Mouse (Mus musculus) kidney, postnatal 0 days (tissue): ENCODE measurements around the gene Pla2g15. TPM values are rescaled to one million over a fixed set of nuclear protein-coding genes. Genes with fewer than 3 reads are reported as not detected.

Experiments used
- ATAC-seq: fragments of 200-750 bp; cut with Nextera tagmentation; replicated peaks from 2 replicates; pipeline ENCODE4 v1.8.0; 2017; ENCODE audit warnings: low read depth, moderate number of reproducible peaks, moderate TSS enrichment, moderate library complexity; ENCODE audit not compliant: low FRiP score
- DNase-seq: peaks from one replicate; pipeline ENCODE4 v3.0.0-alpha.2; 2016; ENCODE audit warnings: low spot score
- H3K27ac ChIP-seq: fragments of 300-500 bp; sonication (generic); 2 replicates; pipeline ENCODE4 v1.5.1; 2014; ENCODE audit warnings: mild to moderate bottlenecking
- H3K27me3 ChIP-seq: fragments of 300-500 bp; sonication (generic); 2 replicates; pipeline ENCODE4 v1.6.1; 2014; ENCODE audit warnings: low read length, mixed read lengths; ENCODE audit not compliant: insufficient read depth
- H3K36me3 ChIP-seq: fragments of 300-500 bp; sonication (generic); 2 replicates; pipeline ENCODE4 v1.6.1; 2014; ENCODE audit warnings: low read length, mixed read lengths; ENCODE audit not compliant: insufficient read depth
- H3K4me1 ChIP-seq: fragments of 300-500 bp; sonication (generic); replicated peaks from 2 replicates; pipeline ENCODE4 v1.6.1; 2014; ENCODE audit warnings: antibody characterized with exemption, low read length, mixed read lengths; ENCODE audit not compliant: insufficient read depth
- H3K4me2 ChIP-seq: fragments of 300-500 bp; sonication (generic); 2 replicates; pipeline ENCODE4 v1.6.1; 2014; ENCODE audit warnings: mild to moderate bottlenecking, low read length, moderate library complexity, mixed read lengths
- H3K4me3 ChIP-seq: fragments of 300-500 bp; sonication (generic); replicated peaks from 2 replicates; pipeline ENCODE4 v1.5.1; 2014; ENCODE audit warnings: low read depth, low read length
- H3K9ac ChIP-seq: fragments of 300-500 bp; sonication (generic); 2 replicates; pipeline ENCODE4 v1.6.1; 2014; ENCODE audit warnings: low read depth, low read length
- H3K9me3 ChIP-seq: fragments of 300-500 bp; sonication (generic); replicated peaks from 2 replicates; pipeline ENCODE4 v1.6.1; 2016; ENCODE audit warnings: low read length, inconsistent platforms, mixed read lengths
- CTCF ChIP-seq: IDR thresholded peaks from 2 replicates; pipeline ENCODE4 v1.5.1; 2016; ENCODE audit warnings: antibody characterized with exemption, low read depth, mild to moderate bottlenecking, moderate library complexity
- WGBS: fragments of 180-500 bp; shearing (Covaris S2); extraction: QIAGEN DNeasy Blood & Tissue Kit; methylation state at CpG from one replicate; pipeline ENCODE4 v1.1.7; 2014; 5-methylcytosine and 5-hydroxymethylcytosine counted together
- polyA plus RNA-seq: library from polyadenylated mRNA; unstranded; fragments of >200 nt; fragmentation: Nextera tagmentation; extraction: Ambion mirVana; gene quantifications from 2 replicates; pipeline ENCODE4 v1.2.1, GENCODE M21; 2015

Gene Pla2g15
- polyA plus RNA-seq, 1 experiment from 2014 or later, result 8.1 TPM

DNA sequence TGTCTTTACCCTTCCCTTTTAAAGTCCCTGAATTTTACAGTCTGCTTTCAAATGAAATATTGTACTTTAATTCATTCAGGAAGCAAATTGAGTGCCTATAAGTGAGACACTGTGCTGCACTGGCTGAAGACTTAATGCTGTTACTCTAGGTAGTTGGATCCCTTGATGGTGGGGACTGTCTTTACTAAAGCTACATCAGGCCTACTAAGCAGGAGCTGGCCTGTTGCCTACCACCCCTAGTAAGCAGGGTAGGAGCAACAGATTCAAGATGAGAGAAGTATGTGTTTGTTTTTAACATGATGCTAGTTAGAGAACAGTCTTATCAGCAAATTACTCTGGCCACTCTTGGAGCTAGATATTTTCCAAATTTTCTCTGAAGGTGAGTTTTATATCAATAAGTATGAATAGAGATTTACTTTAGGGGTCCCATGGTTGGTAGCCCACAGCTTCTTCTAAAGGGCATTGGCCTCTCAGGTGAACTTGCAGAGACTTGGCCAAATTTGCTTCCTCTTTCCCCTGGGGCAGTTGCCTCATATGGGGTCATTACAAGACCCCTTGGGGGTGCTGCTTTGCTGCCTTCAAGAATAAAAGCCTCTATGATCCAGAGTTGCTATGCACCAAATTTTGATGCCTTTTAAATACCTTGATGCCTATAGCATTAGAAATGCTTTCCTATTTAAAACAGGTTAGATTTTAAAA lies 20.8 kb upstream of the Pla2g15 start:
- no peak overlapping the region for H3K4me2 ChIP-seq
- H3K4me1 ChIP-seq, result no peaks in the 10 kb centered on the region; the same call in 1 of the 2 replicates
- no peak overlapping the region for H3K27ac ChIP-seq
- H3K9ac ChIP-seq, result no peak overlapping the region
- H3K27me3 ChIP-seq, result no peaks in the 10 kb centered on the region
- H3K4me3 ChIP-seq, result no peak overlapping the region
- peaks cover 31% of the 10 kb centered on the region for H3K36me3 ChIP-seq
- no peak for ATAC-seq
- no peaks in the 10 kb centered on the region for H3K9me3 ChIP-seq
- TF ChIP-seq CTCF, result no peak
- no peak for DNase-seq

DNA sequence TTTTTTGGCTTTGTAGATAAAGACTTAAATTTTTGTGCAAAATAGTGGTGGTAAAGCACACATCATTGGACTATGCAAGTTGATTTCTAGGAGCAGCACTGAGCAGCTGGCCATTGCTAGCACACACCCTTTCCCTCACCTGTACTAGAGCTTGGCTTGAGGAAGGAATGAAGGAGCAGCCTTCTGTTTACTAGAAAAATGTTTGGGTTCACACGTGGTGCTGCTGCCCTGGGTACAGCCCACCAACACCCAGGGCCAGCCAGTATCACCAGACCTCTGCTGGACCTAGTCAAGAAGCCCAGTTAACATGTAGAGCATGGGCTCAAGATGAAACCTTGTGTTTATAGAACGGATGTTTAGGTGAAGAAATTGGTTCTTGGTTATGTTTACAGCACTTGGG lies 20.2 kb upstream of the Pla2g15 start:
- DNase-seq (no peak), ATAC-seq (no peak)
- Histone ChIP-seq H3K36me3 (peaks cover 31% of the 10 kb centered on the region), H3K9ac (no peak overlapping the region), H3K27ac (no peak overlapping the region), H3K4me2 (no peak overlapping the region), H3K27me3 (no peaks in the 10 kb centered on the region), H3K4me3 (no peak overlapping the region), H3K4me1 (no peaks in the 10 kb centered on the region; the same call in 1 of the 2 replicates), H3K9me3 (no peaks in the 10 kb centered on the region)
- TF ChIP-seq CTCF, result no peak
- WGBS, result 76% methylated on average over 2 of the region's 2 CpGs

DNA sequence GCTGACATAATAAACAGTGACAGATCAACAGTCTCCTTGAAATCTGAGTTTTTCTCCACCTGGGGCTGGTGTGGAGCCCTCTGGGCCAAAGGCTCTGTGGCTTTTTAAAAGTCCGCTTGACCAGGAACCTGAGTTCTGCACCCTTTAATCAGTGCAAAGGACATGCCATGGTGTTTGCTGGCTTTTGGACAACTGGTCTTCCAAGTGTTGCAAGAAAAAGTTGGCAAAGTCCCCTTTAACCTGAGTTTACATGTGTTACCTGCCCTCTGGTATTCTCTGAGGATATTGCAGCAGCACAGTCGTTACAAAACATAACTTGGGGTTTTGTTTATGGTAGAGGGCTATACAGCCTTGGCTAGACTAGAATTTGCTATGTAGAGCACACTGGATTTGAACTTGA lies 19.7 kb upstream of the Pla2g15 start:
- peaks cover 31% of the 10 kb centered on the region for H3K36me3 ChIP-seq
- TF ChIP-seq CTCF, result no peak
- no peak for DNase-seq
- no peak overlapping the region for H3K9ac ChIP-seq
- H3K27me3 ChIP-seq, result no peaks in the 10 kb centered on the region
- no peak for ATAC-seq
- no peak overlapping the region for H3K4me3 ChIP-seq
- 80% methylated on average over 2 of the region's 2 CpGs for WGBS
- no peak overlapping the region for H3K27ac ChIP-seq
- no peak overlapping the region for H3K4me2 ChIP-seq
- no peaks in the 10 kb centered on the region; the same call in 1 of the 2 replicates for H3K4me1 ChIP-seq
- no peaks in the 10 kb centered on the region for H3K9me3 ChIP-seq

DNA sequence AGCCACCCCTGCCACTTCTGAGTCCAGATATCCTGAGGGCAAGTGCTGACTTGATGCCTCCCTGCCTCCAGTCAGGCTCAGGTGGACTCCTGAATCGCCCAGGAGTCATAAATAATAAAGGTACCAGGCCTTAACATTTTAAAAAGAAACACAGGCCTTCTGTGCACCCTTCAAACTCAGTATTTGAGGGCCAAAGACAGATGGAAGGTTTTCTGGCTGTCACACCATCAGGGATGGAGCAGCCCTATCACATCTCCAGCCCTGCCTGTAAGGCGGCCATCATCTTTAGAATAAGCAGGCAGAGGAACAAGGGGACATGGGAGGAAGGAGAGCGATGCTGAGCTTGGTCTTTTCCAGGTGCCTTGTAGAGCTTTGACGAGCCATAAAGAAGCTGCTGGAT lies 19.2 kb upstream of the Pla2g15 start:
- Histone ChIP-seq H3K9ac (no peak overlapping the region), H3K27me3 (no peaks in the 10 kb centered on the region), H3K36me3 (peaks cover 31% of the 10 kb centered on the region), H3K4me3 (no peak overlapping the region), H3K4me2 (no peak overlapping the region), H3K9me3 (no peaks in the 10 kb centered on the region), H3K4me1 (no peaks in the 10 kb centered on the region; the same call in none of the 2 replicates), H3K27ac (no peak overlapping the region)
- ATAC-seq (no peak), DNase-seq (no peak)
- TF ChIP-seq CTCF, result no peak
- 87% methylated on average over 4 of the region's 4 CpGs for WGBS

DNA sequence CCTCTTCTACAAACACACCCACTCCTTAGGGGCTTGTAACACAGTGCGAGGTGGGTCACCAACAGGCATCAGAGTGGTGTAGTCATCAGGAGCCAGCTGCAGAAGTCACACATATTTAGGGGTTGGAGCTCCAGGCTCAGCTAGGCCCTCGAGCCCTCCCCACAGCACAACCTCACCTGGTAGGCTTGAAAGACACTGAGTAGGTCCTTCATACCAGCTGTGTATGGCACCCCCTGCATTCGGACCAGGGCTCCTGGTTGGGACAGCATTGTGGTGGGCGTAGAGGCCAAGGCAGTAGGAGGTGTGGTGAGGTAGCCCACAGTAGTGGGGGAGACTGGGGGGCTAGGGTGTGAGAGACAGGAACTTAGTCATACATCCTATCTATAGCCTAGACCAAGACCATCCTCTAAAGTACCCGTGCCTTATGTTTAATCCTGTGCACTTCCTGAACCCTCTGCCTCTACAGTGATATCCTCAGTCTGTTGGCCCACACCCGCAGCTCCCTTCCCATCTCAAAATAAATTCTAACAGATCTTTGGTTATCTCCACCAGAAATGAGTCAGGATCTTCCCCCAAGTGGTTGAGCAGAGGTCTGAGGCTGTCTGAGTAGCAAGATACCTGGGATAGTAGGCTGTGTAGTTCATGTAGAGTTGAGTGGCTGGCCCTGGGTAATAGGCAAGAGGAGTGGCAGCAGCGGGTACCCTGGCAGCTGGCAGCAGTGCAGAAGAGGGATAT lies 18.5 kb upstream of the Pla2g15 start:
- WGBS, result 90% methylated on average over 7 of the region's 7 CpGs
- peaks cover 31% of the 10 kb centered on the region for H3K36me3 ChIP-seq
- no peak for DNase-seq

DNA sequence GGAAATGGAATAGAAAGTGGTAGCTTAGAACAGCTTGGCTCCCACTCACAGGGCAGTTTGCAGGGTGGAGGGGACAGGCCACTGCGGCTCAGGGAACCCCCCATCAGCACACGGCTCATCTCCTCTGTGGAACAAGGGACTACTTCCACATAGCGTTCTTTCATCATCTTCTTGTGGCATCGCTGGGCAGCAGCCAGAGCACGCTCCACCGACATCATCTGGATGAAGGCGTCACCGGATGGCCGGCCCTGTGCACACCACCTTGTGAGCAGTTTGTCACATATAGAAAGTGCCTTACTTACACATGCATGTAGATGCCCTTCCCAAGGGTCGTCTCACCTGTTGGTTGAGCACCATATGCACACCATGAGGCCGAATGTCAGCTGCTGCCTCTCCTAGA lies 17.8 kb upstream of the Pla2g15 start:
- no peak for ATAC-seq
- H3K4me3 ChIP-seq, result no peak overlapping the region
- H3K36me3 ChIP-seq, result peaks cover 30% of the 10 kb centered on the region
- DNase-seq, result no peak
- 91% methylated on average over 11 of the region's 11 CpGs for WGBS
- no peak overlapping the region for H3K27ac ChIP-seq
- no peak for TF ChIP-seq CTCF
- H3K27me3 ChIP-seq, result no peaks in the 10 kb centered on the region
- no peak overlapping the region for H3K4me2 ChIP-seq
- no peaks in the 10 kb centered on the region for H3K9me3 ChIP-seq
- H3K4me1 ChIP-seq, result no peaks in the 10 kb centered on the region; the same call in none of the 2 replicates
- no peak overlapping the region for H3K9ac ChIP-seq

More for the DNA sequence above, 18.5 kb upstream of the Pla2g15 start:
- H3K9me3 ChIP-seq, result no peaks in the 10 kb centered on the region
- TF ChIP-seq CTCF, result no peak
- H3K4me3 ChIP-seq, result no peak overlapping the region
- H3K27me3 ChIP-seq, result no peaks in the 10 kb centered on the region
- no peaks in the 10 kb centered on the region; the same call in none of the 2 replicates for H3K4me1 ChIP-seq
- H3K9ac ChIP-seq, result no peak overlapping the region
- no peak overlapping the region for H3K4me2 ChIP-seq
- no peak for ATAC-seq
- no peak overlapping the region for H3K27ac ChIP-seq
